Mouse (Mus musculus) heart, adult 2 months (tissue): ENCODE measurements around the gene Grtp1.

Source experiments
- CTCF ChIP-seq: fragments of 200-600 bp; IDR thresholded peaks from 2 replicates; pipeline ENCODE4 v1.8.1; 2022; ENCODE audit warnings: antibody characterized with exemption, mild to moderate bottlenecking, moderate library complexity
- POLR2A ChIP-seq: fragments of 200-500 bp; IDR thresholded peaks from 2 replicates; pipeline ENCODE4 v1.6.1; 2011; ENCODE audit warnings: mild to moderate bottlenecking, low read depth, low read length, control low read depth; ENCODE audit not compliant: insufficient read depth

DNA sequence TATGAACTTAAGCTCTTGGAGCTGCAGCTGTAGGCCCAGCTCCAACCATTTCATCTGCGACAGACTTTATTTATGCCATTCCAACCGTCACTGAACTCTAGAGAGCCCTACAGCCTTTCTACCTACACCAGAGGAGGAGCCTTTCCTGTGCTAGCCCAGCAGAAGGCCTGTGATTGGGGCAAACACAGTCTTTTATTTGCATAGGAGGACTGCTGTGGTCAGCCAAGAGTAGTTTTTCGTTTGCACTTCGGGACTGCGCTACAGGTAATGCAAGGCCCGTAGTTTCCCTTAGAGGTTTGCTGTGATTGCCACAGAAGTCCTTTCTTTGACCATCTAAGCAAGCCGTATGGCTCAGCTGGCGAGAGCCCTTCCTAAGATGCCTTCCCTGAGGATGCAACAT, 16.0 kb upstream of the Grtp1 start:
- TF ChIP-seq POLR2A, result no peak
- TF ChIP-seq CTCF, result no peak
